Mouse (Mus musculus) liver, postnatal 0 days (tissue): ENCODE data around the gene Col9a2.

Experiments used
- CTCF ChIP-seq: sonication (generic); IDR thresholded peaks from 2 replicates; pipeline ENCODE4 v1.5.1; 2016; ENCODE audit warnings: antibody characterized with exemption, low read depth
- EP300 ChIP-seq: IDR thresholded peaks from 2 replicates; pipeline ENCODE4 v1.6.1; 2016; ENCODE audit warnings: antibody characterized with exemption, low read depth, mild to moderate bottlenecking

DNA sequence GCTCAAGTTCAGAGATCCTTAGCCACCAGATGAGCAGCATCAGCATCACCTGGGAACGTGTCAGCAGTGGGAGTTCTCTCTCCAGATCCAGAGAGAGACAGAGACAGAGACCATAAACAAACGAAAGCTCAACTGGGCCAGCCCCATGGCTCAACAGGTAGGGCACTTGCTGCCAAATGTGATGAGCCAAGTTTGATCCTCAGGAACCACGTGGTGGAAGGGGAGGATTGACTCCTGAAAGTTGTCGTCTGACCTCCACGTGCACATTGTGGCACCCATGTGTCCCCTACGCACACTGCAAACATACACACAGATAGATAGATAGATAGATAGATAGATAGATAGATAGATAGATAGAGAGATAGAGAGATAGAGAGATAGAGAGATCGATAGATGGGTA lies 15.7 kb upstream of the Col9a2 start:
- TF ChIP-seq CTCF (no peak), EP300 (no peak)
